Mouse (Mus musculus) ovary, postnatal 36 days (tissue): Measurements from ENCODE around the gene Ctbp2.
A peak's percentile ranks its signal among the peaks of the same experiment; 100 is the strongest.

Experiments
- DNase-seq: peaks from one replicate; pipeline ENCODE4 v3.0.0; 2022; ENCODE audit warnings: low spot score, mixed read lengths

The Ctbp2 gene

GRCm38 (mm10) chr7:133085408-133085807 lies 38.7 kb downstream of the Ctbp2 start:
- no peak for DNase-seq

- no peak for DNase-seq
Observed at GRCm38 (mm10) chr7:133083936-133084614, 40.1 kb downstream of the Ctbp2 start.

- no peak for DNase-seq
Observed at GRCm38 (mm10) chr7:133078929-133079328, 45.2 kb downstream of the Ctbp2 start.

GRCm38 (mm10) chr7:133074462-133075133 lies 49.6 kb downstream of the Ctbp2 start:
- DNase-seq: no peak

GRCm38 (mm10) chr7:133073147-133073651 lies 51.0 kb downstream of the Ctbp2 start:
- no peak for DNase-seq

- no peak for DNase-seq
Observed at GRCm38 (mm10) chr7:133072535-133072934, 51.6 kb downstream of the Ctbp2 start.

- no peak for DNase-seq
Observed at GRCm38 (mm10) chr7:133067321-133067841, 56.8 kb downstream of the Ctbp2 start.

- peak; percentile 28 for DNase-seq
Observed at GRCm38 (mm10) chr7:133066776-133067175, 57.4 kb downstream of the Ctbp2 start.

- DNase-seq: no peak
Observed at GRCm38 (mm10) chr7:133062055-133062454, 62.1 kb downstream of the Ctbp2 start.

GRCm38 (mm10) chr7:133060170-133060569 lies 64.0 kb downstream of the Ctbp2 start:
- DNase-seq: no peak

GRCm38 (mm10) chr7:133059517-133060104 lies 64.5 kb downstream of the Ctbp2 start:
- no peak for DNase-seq

- no peak for DNase-seq
Observed at GRCm38 (mm10) chr7:133059150-133059509, 65.0 kb downstream of the Ctbp2 start.

- no peak for DNase-seq
Observed at GRCm38 (mm10) chr7:133058496-133059149, 65.5 kb downstream of the Ctbp2 start.

GRCm38 (mm10) chr7:133056924-133057323 lies 67.2 kb downstream of the Ctbp2 start:
- DNase-seq: no peak

- no peak for DNase-seq
Observed at GRCm38 (mm10) chr7:133054486-133054885, 69.7 kb downstream of the Ctbp2 start.

- DNase-seq: no peak
Observed at GRCm38 (mm10) chr7:133053757-133054156, 70.4 kb downstream of the Ctbp2 start.

GRCm38 (mm10) chr7:133052819-133053218 lies 71.3 kb downstream of the Ctbp2 start:
- no peak for DNase-seq

- DNase-seq: no peak
Observed at GRCm38 (mm10) chr7:133050681-133051080, 73.5 kb downstream of the Ctbp2 start.

- DNase-seq: no peak
Observed at GRCm38 (mm10) chr7:133048085-133048630, 76.0 kb downstream of the Ctbp2 start.

GRCm38 (mm10) chr7:133047287-133047686 lies 76.9 kb downstream of the Ctbp2 start:
- DNase-seq: no peak

- DNase-seq: no peak
Observed at GRCm38 (mm10) chr7:133044721-133045120, 79.4 kb downstream of the Ctbp2 start.

- DNase-seq: no peak
Observed at GRCm38 (mm10) chr7:133041784-133042183, 82.4 kb downstream of the Ctbp2 start.
